Mouse (Mus musculus) liver, embryonic 13.5 days (tissue): ENCODE measurements around the gene Nicn1. TPM values are rescaled to one million over a fixed set of nuclear protein-coding genes. Genes with fewer than 3 reads are reported as not detected.

Source experiments
- ATAC-seq: fragments of 200-750 bp; cut with Nextera tagmentation; 2 replicates; pipeline ENCODE4 v1.8.0; 2017; ENCODE audit warnings: low read depth, mild to moderate bottlenecking, moderate number of reproducible peaks, moderate library complexity
- DNase-seq: peaks from one replicate; pipeline ENCODE4 v3.0.0; 2022
- H3K27ac ChIP-seq: fragments of 300-500 bp; sonication (generic); 2 replicates; pipeline ENCODE4 v1.5.1; 2015; ENCODE audit warnings: moderate library complexity, mild to moderate bottlenecking, inconsistent platforms
- H3K27me3 ChIP-seq: fragments of 300-500 bp; sonication (generic); 2 replicates; pipeline ENCODE4 v1.6.1; 2015; ENCODE audit warnings: mild to moderate bottlenecking, inconsistent platforms
- H3K36me3 ChIP-seq: fragments of 300-500 bp; sonication (generic); 2 replicates; pipeline ENCODE4 v1.6.1; 2015; ENCODE audit warnings: mild to moderate bottlenecking, inconsistent platforms
- H3K4me1 ChIP-seq: fragments of 300-500 bp; sonication (generic); replicated peaks from 2 replicates; pipeline ENCODE4 v1.6.1; 2015; ENCODE audit warnings: inconsistent platforms
- H3K4me2 ChIP-seq: fragments of 300-500 bp; sonication (generic); 2 replicates; pipeline ENCODE4 v1.6.1; 2015; ENCODE audit warnings: inconsistent platforms, mild to moderate bottlenecking, moderate library complexity
- H3K4me3 ChIP-seq: fragments of 300-500 bp; sonication (generic); replicated peaks from 2 replicates; pipeline ENCODE4 v1.5.1; 2015; ENCODE audit warnings: mild to moderate bottlenecking, inconsistent platforms
- H3K9ac ChIP-seq: fragments of 300-500 bp; sonication (generic); 2 replicates; pipeline ENCODE4 v1.6.1; 2015; ENCODE audit warnings: mild to moderate bottlenecking, inconsistent platforms
- H3K9me3 ChIP-seq: fragments of 300-500 bp; sonication (generic); replicated peaks from 2 replicates; pipeline ENCODE4 v1.6.1; 2016; ENCODE audit warnings: inconsistent platforms
- WGBS: fragments of 180-500 bp; shearing (Covaris S2); methylation state at CpG from one replicate; pipeline ENCODE4 v1.1.7; 2015; ENCODE audit not compliant: insufficient replicate concordance; 5-methylcytosine and 5-hydroxymethylcytosine counted together
- polyA plus RNA-seq: library from polyadenylated mRNA; unstranded; fragments of >200 nt; fragmentation: Nextera tagmentation; extraction: Ambion mirVana; gene quantifications from 2 replicates; pipeline ENCODE4 v1.2.1, GENCODE M21; 2015

Gene Nicn1
- 4.7 and 5.6 TPM in 2 replicates for polyA plus RNA-seq

GRCm38 (mm10) chr9:108290016-108290750 lies at the start of gene Nicn1:
Gene Nicn1, plus strand, starts transcription at chr9:108290429.
- peak within 1 kb of the TSS; percentile 74 for H3K9ac ChIP-seq
- under 1% methylated on average over 32 of the region's 32 CpGs for WGBS
- H3K4me1 ChIP-seq = peaks cover 22% of the 10 kb centered on the region
- DNase-seq = peak; percentile 90
- peak; percentile 99 for ATAC-seq
- no peaks in the 10 kb centered on the region for H3K9me3 ChIP-seq
- no peaks in the 10 kb centered on the region for H3K27me3 ChIP-seq
- H3K27ac ChIP-seq = peak within 1 kb of the TSS; percentile 72
- peak within 1 kb of the TSS; percentile 81 for H3K4me2 ChIP-seq
- H3K4me3 ChIP-seq = peak within 1 kb of the TSS; percentile 67
- no peaks in the 10 kb centered on the region for H3K36me3 ChIP-seq

GRCm38 (mm10) chr9:108244540-108244939 lies 45.7 kb upstream of the Nicn1 start:
- H3K4me3 ChIP-seq = no peak overlapping the region
- DNase-seq (no peak), ATAC-seq (no peak)
- no peaks in the 10 kb centered on the region for H3K27me3 ChIP-seq
- H3K4me1 ChIP-seq = no peaks in the 10 kb centered on the region
- H3K9me3 ChIP-seq = no peaks in the 10 kb centered on the region
- peaks cover 3% of the 10 kb centered on the region; the same call in 1 of the 2 replicates for H3K36me3 ChIP-seq
- H3K4me2 ChIP-seq = no peak overlapping the region
- no peak overlapping the region for H3K9ac ChIP-seq
- 75% methylated on average over 3 of the region's 3 CpGs for WGBS
- no peak overlapping the region for H3K27ac ChIP-seq

- H3K27me3 ChIP-seq = no peaks in the 10 kb centered on the region
- 72% methylated on average over 3 of the region's 3 CpGs for WGBS
- H3K27ac ChIP-seq = no peak overlapping the region
- DNase-seq (no peak), ATAC-seq (no peak)
- H3K4me3 ChIP-seq = no peak overlapping the region
- no peak overlapping the region for H3K9ac ChIP-seq
- H3K36me3 ChIP-seq = peaks cover 3% of the 10 kb centered on the region; the same call in 1 of the 2 replicates
- no peaks in the 10 kb centered on the region for H3K9me3 ChIP-seq
- H3K4me1 ChIP-seq = no peaks in the 10 kb centered on the region
- H3K4me2 ChIP-seq = no peak overlapping the region
Measured at GRCm38 (mm10) chr9:108244984-108245383, 45.2 kb upstream of the Nicn1 start.

GRCm38 (mm10) chr9:108248957-108249356 lies 41.3 kb upstream of the Nicn1 start:
- H3K9ac ChIP-seq = no peak overlapping the region
- H3K9me3 ChIP-seq = no peaks in the 10 kb centered on the region
- no peak for DNase-seq
- H3K36me3 ChIP-seq = peaks cover 12% of the 10 kb centered on the region
- no peaks in the 10 kb centered on the region for H3K27me3 ChIP-seq
- no peak overlapping the region for H3K4me3 ChIP-seq
- 69% methylated on average over 5 of the region's 5 CpGs for WGBS
- H3K27ac ChIP-seq = no peak overlapping the region
- no peak overlapping the region for H3K4me2 ChIP-seq
- no peaks in the 10 kb centered on the region for H3K4me1 ChIP-seq
- ATAC-seq = no peak

GRCm38 (mm10) chr9:108251877-108252276 lies 38.4 kb upstream of the Nicn1 start:
- ATAC-seq = no peak
- Histone ChIP-seq H3K9me3 (no peaks in the 10 kb centered on the region), H3K4me1 (no peaks in the 10 kb centered on the region; the same call in 1 of the 2 replicates), H3K4me3 (no peak overlapping the region), H3K27ac (no peak overlapping the region), H3K9ac (no peak overlapping the region), H3K4me2 (no peak overlapping the region), H3K27me3 (no peaks in the 10 kb centered on the region), H3K36me3 (peaks cover 12% of the 10 kb centered on the region)
- no peak for DNase-seq
- WGBS = 84% methylated on average over 6 of the region's 6 CpGs

- H3K9ac ChIP-seq = no peak overlapping the region
- no peaks in the 10 kb centered on the region; the same call in 1 of the 2 replicates for H3K4me1 ChIP-seq
- 65% methylated on average over 7 of the region's 7 CpGs for WGBS
- no peaks in the 10 kb centered on the region for H3K9me3 ChIP-seq
- ATAC-seq = no peak
- no peak for DNase-seq
- H3K4me2 ChIP-seq = no peak overlapping the region
- H3K36me3 ChIP-seq = peaks cover 12% of the 10 kb centered on the region
- no peak overlapping the region for H3K4me3 ChIP-seq
- no peaks in the 10 kb centered on the region for H3K27me3 ChIP-seq
- H3K27ac ChIP-seq = no peak overlapping the region
Measured at GRCm38 (mm10) chr9:108252766-108253165, 37.5 kb upstream of the Nicn1 start.

- peaks cover 36% of the 10 kb centered on the region for H3K4me1 ChIP-seq
- no peak overlapping the region for H3K27ac ChIP-seq
- no peaks in the 10 kb centered on the region for H3K9me3 ChIP-seq
- DNase-seq (no peak), ATAC-seq (no peak)
- 53% methylated on average over 4 of the region's 4 CpGs for WGBS
- H3K27me3 ChIP-seq = no peaks in the 10 kb centered on the region
- no peak overlapping the region for H3K4me2 ChIP-seq
- no peak overlapping the region for H3K4me3 ChIP-seq
- no peak overlapping the region for H3K9ac ChIP-seq
- no peaks in the 10 kb centered on the region for H3K36me3 ChIP-seq
Measured at GRCm38 (mm10) chr9:108260526-108260925, 29.7 kb upstream of the Nicn1 start.

- no peak for ATAC-seq
- Histone ChIP-seq H3K9ac (peak overlapping the region; percentile 92; the same call in 1 of the 2 replicates), H3K36me3 (no peaks in the 10 kb centered on the region), H3K27ac (no peak overlapping the region), H3K4me3 (peak overlapping the region; percentile 88), H3K27me3 (no peaks in the 10 kb centered on the region), H3K4me2 (peak overlapping the region; percentile 100), H3K9me3 (no peaks in the 10 kb centered on the region), H3K4me1 (peaks cover 36% of the 10 kb centered on the region)
- WGBS = 67% methylated on average over 7 of the region's 7 CpGs
- no peak for DNase-seq
Measured at GRCm38 (mm10) chr9:108261865-108262264, 28.4 kb upstream of the Nicn1 start.

- Histone ChIP-seq H3K4me2 (peak overlapping the region; percentile 100), H3K9ac (peak overlapping the region; percentile 92), H3K36me3 (no peaks in the 10 kb centered on the region), H3K4me1 (peaks cover 36% of the 10 kb centered on the region), H3K27me3 (no peaks in the 10 kb centered on the region), H3K4me3 (peak overlapping the region; percentile 88), H3K27ac (peak overlapping the region; percentile 91; the same call in 1 of the 2 replicates), H3K9me3 (no peaks in the 10 kb centered on the region)
- ATAC-seq = no peak
- 58% methylated on average over 11 of the region's 11 CpGs for WGBS
- no peak for DNase-seq
Measured at GRCm38 (mm10) chr9:108262494-108263049, 27.7 kb upstream of the Nicn1 start.

GRCm38 (mm10) chr9:108263131-108263681 lies 27.0 kb upstream of the Nicn1 start:
- H3K4me1 ChIP-seq = peaks cover 36% of the 10 kb centered on the region
- H3K27me3 ChIP-seq = no peaks in the 10 kb centered on the region
- H3K4me2 ChIP-seq = peak overlapping the region; percentile 100
- peak overlapping the region; percentile 88 for H3K4me3 ChIP-seq
- DNase-seq (no peak), ATAC-seq (peak; percentile 66)
- under 1% methylated on average over 61 of the region's 62 CpGs for WGBS
- H3K27ac ChIP-seq = peak overlapping the region; percentile 91
- no peaks in the 10 kb centered on the region for H3K36me3 ChIP-seq
- H3K9ac ChIP-seq = peak overlapping the region; percentile 92
- no peaks in the 10 kb centered on the region for H3K9me3 ChIP-seq

GRCm38 (mm10) chr9:108263690-108264190 lies 26.5 kb upstream of the Nicn1 start, which contains the start of gene Dag1:
Gene Dag1, minus strand, starts transcription at chr9:108263958.
- Histone ChIP-seq H3K9ac (peak within 1 kb of the TSS; percentile 92), H3K27ac (peak within 1 kb of the TSS; percentile 91), H3K4me3 (peak within 1 kb of the TSS; percentile 88), H3K27me3 (no peaks in the 10 kb centered on the region), H3K4me2 (peak within 1 kb of the TSS; percentile 100), H3K4me1 (peaks cover 36% of the 10 kb centered on the region), H3K9me3 (no peaks in the 10 kb centered on the region), H3K36me3 (no peaks in the 10 kb centered on the region)
- ATAC-seq (peak; percentile 96), DNase-seq (peak; percentile 97)
- under 1% methylated on average over 66 of the region's 71 CpGs for WGBS
